Mouse (Mus musculus): ENCODE results near the gene Med31. TPM values are rescaled to one million over a fixed set of nuclear protein-coding genes. Genes with fewer than 3 reads are reported as not detected.

The Med31 gene
- polyA plus RNA-seq, 1 experiment, result 20.1 TPM

- Histone ChIP-seq H3K36me3 (ENCODE audit: control insufficient read depth, insufficient read depth) (peaks cover 12% of the 10 kb centered on the region), H3K4me2 (ENCODE audit: low read depth) (peak within 1 kb of the TSS; percentile 81), H3K27me3 (ENCODE audit: control insufficient read depth, insufficient read depth, insufficient read length) (no peaks in the 10 kb centered on the region), H3ac (ENCODE audit: control insufficient read depth, insufficient read length) (peak within 1 kb of the TSS; percentile 71), H3K79me2 (ENCODE audit: control insufficient read depth, insufficient read depth) (peaks cover 43% of the 10 kb centered on the region), H3K4me3 (peak within 1 kb of the TSS; percentile 98)
- peak in 1 of 3 experiments; percentile 8 for TF ChIP-seq MYOG (IDR thresholded peaks at IDR 0.05; ENCODE audit: control insufficient read depth in 1 of 3, insufficient read depth in 1 of 3, insufficient read length in 2 of 3, low read depth in 2 of 3)
- TF ChIP-seq POLR2A (IDR thresholded peaks at IDR 0.05; ENCODE audit: insufficient read length, low read depth), result peak; percentile 94
- TF ChIP-seq SRF (IDR thresholded peaks at IDR 0.05; ENCODE audit: control insufficient read depth, insufficient read length, low read depth), result peak; percentile 76
- TF ChIP-seq MAX (IDR thresholded peaks at IDR 0.05; ENCODE audit: low read depth), result no peak
- no peak for TF ChIP-seq REST (IDR thresholded peaks at IDR 0.05; ENCODE audit: insufficient read depth, insufficient read length)
- no peak for TF ChIP-seq TCF3 (IDR thresholded peaks at IDR 0.05; ENCODE audit: insufficient read length, low read depth)
- peak; percentile 85 for TF ChIP-seq POLR2AphosphoS2 (IDR thresholded peaks at IDR 0.05; ENCODE audit: insufficient read length, low read depth)
Measured at GRCm38 (mm10) chr11:72207204-72207833, 8.1 kb downstream of the Med31 start, which contains the start of the genes 4933427D14Rik and Txndc17. Gene 4933427D14Rik (minus strand): TSS chr11:72207459. Gene Txndc17 (plus strand): TSS chr11:72207547.

GRCm38 (mm10) chr11:72206341-72207203 is 8.8 kb downstream of the Med31 start, which contains the start of gene Gm43951:
Gene Gm43951 (minus strand): TSS chr11:72206840.
- Histone ChIP-seq H3K27me3 (ENCODE audit: control insufficient read depth, insufficient read depth, insufficient read length) (no peaks in the 10 kb centered on the region), H3K36me3 (ENCODE audit: control insufficient read depth, insufficient read depth) (peaks cover 12% of the 10 kb centered on the region), H3K4me3 (peak within 1 kb of the TSS; percentile 98), H3K4me2 (ENCODE audit: low read depth) (peak within 1 kb of the TSS; percentile 81), H3ac (ENCODE audit: control insufficient read depth, insufficient read length) (peak within 1 kb of the TSS; percentile 71), H3K79me2 (ENCODE audit: control insufficient read depth, insufficient read depth) (peaks cover 43% of the 10 kb centered on the region)
- TF ChIP-seq POLR2A (IDR thresholded peaks at IDR 0.05; ENCODE audit: insufficient read length, low read depth), result peak; percentile 20
- TF ChIP-seq TCF12 (IDR thresholded peaks at IDR 0.05; ENCODE audit: insufficient read depth, poor library complexity, severe bottlenecking), result no peak
- no peak for TF ChIP-seq E2F4 (IDR thresholded peaks at IDR 0.05; ENCODE audit: insufficient read depth)
- TF ChIP-seq MYOG (IDR thresholded peaks at IDR 0.05; ENCODE audit: control insufficient read depth in 1 of 3, insufficient read depth in 1 of 3, insufficient read length in 2 of 3, low read depth in 2 of 3), result no peak
- peak in 1 of 3 experiments; percentile 10 for TF ChIP-seq MYOD1 (IDR thresholded peaks at IDR 0.05; ENCODE audit: control insufficient read depth in 1 of 3, insufficient read length in 2 of 3, low read depth in 2 of 3)
- no peak for TF ChIP-seq MAX (IDR thresholded peaks at IDR 0.05; ENCODE audit: low read depth)

GRCm38 (mm10) chr11:72205256-72205655 is 10.1 kb downstream of the Med31 start:
- TF ChIP-seq CEBPB (IDR thresholded peaks at IDR 0.05; ENCODE audit: insufficient read depth, poor library complexity, severe bottlenecking), result no peak
- H3K36me3 ChIP-seq (ENCODE audit: control insufficient read depth, insufficient read depth), result peaks cover 6% of the 10 kb centered on the region
- H3K27me3 ChIP-seq (ENCODE audit: control insufficient read depth, insufficient read depth, insufficient read length), result no peaks in the 10 kb centered on the region
- H3K4me2 ChIP-seq (ENCODE audit: low read depth), result no peak overlapping the region
- H3K4me3 ChIP-seq, result peak overlapping the region; percentile 98
- H3K79me2 ChIP-seq (ENCODE audit: control insufficient read depth, insufficient read depth), result peaks cover 43% of the 10 kb centered on the region
- no peak overlapping the region for H3ac ChIP-seq (ENCODE audit: control insufficient read depth, insufficient read length)

GRCm38 (mm10) chr11:72203440-72203839 is 12.0 kb downstream of the Med31 start:
- Histone ChIP-seq H3K36me3 (ENCODE audit: control insufficient read depth, insufficient read depth) (peaks cover 12% of the 10 kb centered on the region), H3K4me3 (no peak overlapping the region), H3K27me3 (ENCODE audit: control insufficient read depth, insufficient read depth, insufficient read length) (no peaks in the 10 kb centered on the region), H3K4me2 (ENCODE audit: low read depth) (no peak overlapping the region), H3ac (ENCODE audit: control insufficient read depth, insufficient read length) (no peak overlapping the region), H3K79me2 (ENCODE audit: control insufficient read depth, insufficient read depth) (peaks cover 36% of the 10 kb centered on the region)
- no peak for TF ChIP-seq E2F4 (IDR thresholded peaks at IDR 0.05; ENCODE audit: insufficient read depth)
- no peak for TF ChIP-seq POLR2AphosphoS2 (IDR thresholded peaks at IDR 0.05; ENCODE audit: insufficient read length, low read depth)
- no peak for TF ChIP-seq MAX (IDR thresholded peaks at IDR 0.05; ENCODE audit: low read depth)
- TF ChIP-seq TCF3 (IDR thresholded peaks at IDR 0.05; ENCODE audit: insufficient read length, low read depth), result no peak
- no peak for TF ChIP-seq TCF12 (IDR thresholded peaks at IDR 0.05; ENCODE audit: insufficient read depth, poor library complexity, severe bottlenecking)
- TF ChIP-seq POLR2A (IDR thresholded peaks at IDR 0.05; ENCODE audit: insufficient read length, low read depth), result no peak
- no peak for TF ChIP-seq SRF (IDR thresholded peaks at IDR 0.05; ENCODE audit: control insufficient read depth, insufficient read length, low read depth)
- TF ChIP-seq CEBPB (IDR thresholded peaks at IDR 0.05; ENCODE audit: insufficient read depth, poor library complexity, severe bottlenecking), result no peak
- TF ChIP-seq MYOD1 (IDR thresholded peaks at IDR 0.05; ENCODE audit: control insufficient read depth in 1 of 3, insufficient read length in 2 of 3, low read depth in 2 of 3), result no peak
- no peak for TF ChIP-seq REST (IDR thresholded peaks at IDR 0.05; ENCODE audit: insufficient read depth, insufficient read length)
- no peak for TF ChIP-seq MYOG (IDR thresholded peaks at IDR 0.05; ENCODE audit: control insufficient read depth in 1 of 3, insufficient read depth in 1 of 3, insufficient read length in 2 of 3, low read depth in 2 of 3)
- no peak for TF ChIP-seq USF1 (IDR thresholded peaks at IDR 0.05; ENCODE audit: low read depth)

- TF ChIP-seq MYOG (IDR thresholded peaks at IDR 0.05; ENCODE audit: control insufficient read depth in 1 of 3, insufficient read depth in 1 of 3, insufficient read length in 2 of 3, low read depth in 2 of 3) (no peak), TCF3 (IDR thresholded peaks at IDR 0.05; ENCODE audit: insufficient read length, low read depth) (no peak), CEBPB (IDR thresholded peaks at IDR 0.05; ENCODE audit: insufficient read depth, poor library complexity, severe bottlenecking) (no peak), POLR2AphosphoS2 (IDR thresholded peaks at IDR 0.05; ENCODE audit: insufficient read length, low read depth) (no peak), TCF12 (IDR thresholded peaks at IDR 0.05; ENCODE audit: insufficient read depth, poor library complexity, severe bottlenecking) (no peak), POLR2A (IDR thresholded peaks at IDR 0.05; ENCODE audit: insufficient read length, low read depth) (no peak), MAX (IDR thresholded peaks at IDR 0.05; ENCODE audit: low read depth) (no peak), E2F4 (IDR thresholded peaks at IDR 0.05; ENCODE audit: insufficient read depth) (no peak), SRF (IDR thresholded peaks at IDR 0.05; ENCODE audit: control insufficient read depth, insufficient read length, low read depth) (no peak), USF1 (IDR thresholded peaks at IDR 0.05; ENCODE audit: low read depth) (no peak), REST (IDR thresholded peaks at IDR 0.05; ENCODE audit: insufficient read depth, insufficient read length) (no peak), MYOD1 (IDR thresholded peaks at IDR 0.05; ENCODE audit: control insufficient read depth in 1 of 3, insufficient read length in 2 of 3, low read depth in 2 of 3) (no peak)
- Histone ChIP-seq H3ac (ENCODE audit: control insufficient read depth, insufficient read length) (no peak overlapping the region), H3K79me2 (ENCODE audit: control insufficient read depth, insufficient read depth) (no peaks in the 10 kb centered on the region), H3K4me3 (no peak overlapping the region), H3K27me3 (ENCODE audit: control insufficient read depth, insufficient read depth, insufficient read length) (no peaks in the 10 kb centered on the region), H3K4me2 (ENCODE audit: low read depth) (peak overlapping the region; percentile 14), H3K36me3 (ENCODE audit: control insufficient read depth, insufficient read depth) (peaks cover 30% of the 10 kb centered on the region)
Measured at GRCm38 (mm10) chr11:72196506-72196905, 18.9 kb downstream of the Med31 start.

All from myocyte (in vitro differentiated cells).